Mouse (Mus musculus) heart, adult 2 months (tissue): ENCODE data around the gene Clasp1. TPM values are rescaled to one million over a fixed set of nuclear protein-coding genes. Genes with fewer than 3 reads are reported as not detected.

ENCODE experiments used
- DNase-seq, 2 experiments: peaks; one replicate each; pipeline ENCODE4 v3.0.0; 2021
- H3K27ac ChIP-seq: fragments of 200-600 bp; 2 replicates; pipeline ENCODE4 v1.8.1; 2022
- H3K27me3 ChIP-seq: fragments of 200-500 bp; 2 replicates; pipeline ENCODE4 v1.6.1; 2012; ENCODE audit warnings: mild to moderate bottlenecking, low read length, inconsistent platforms, mixed read lengths; ENCODE audit not compliant: control insufficient read depth, insufficient read depth
- H3K36me3 ChIP-seq: fragments of 200-500 bp; 2 replicates; pipeline ENCODE4 v1.6.1; 2012; ENCODE audit warnings: low read length, inconsistent platforms; ENCODE audit not compliant: control insufficient read depth, insufficient read depth
- H3K4me1 ChIP-seq: fragments of 200-500 bp; 2 replicates; pipeline ENCODE4 v1.6.1; 2011; ENCODE audit warnings: low read length; ENCODE audit not compliant: control insufficient read depth, insufficient read depth
- H3K4me3 ChIP-seq: fragments of 200-600 bp; 2 replicates; pipeline ENCODE4 v1.8.1; 2022
- H3K79me2 ChIP-seq: fragments of 200-500 bp; replicated peaks from 2 replicates; pipeline ENCODE4 v1.6.1; 2012; ENCODE audit warnings: mild to moderate bottlenecking, inconsistent platforms, low read length, moderate library complexity, mixed read lengths; ENCODE audit not compliant: control insufficient read depth, insufficient read depth
- H3K9ac ChIP-seq: fragments of 200-500 bp; 2 replicates; pipeline ENCODE4 v1.6.1; 2012; ENCODE audit warnings: low read depth, mild to moderate bottlenecking, control low read depth, inconsistent platforms, low read length, mixed read lengths
- CTCF ChIP-seq: fragments of 200-600 bp; IDR thresholded peaks from 2 replicates; pipeline ENCODE4 v1.8.1; 2022; ENCODE audit warnings: antibody characterized with exemption, mild to moderate bottlenecking, moderate library complexity
- EP300 ChIP-seq: fragments of 200-500 bp; IDR thresholded peaks from 2 replicates; pipeline ENCODE4 v1.6.1; 2011; ENCODE audit warnings: low read depth, low read length, control low read depth; ENCODE audit not compliant: insufficient read depth
- POLR2A ChIP-seq: fragments of 200-500 bp; IDR thresholded peaks from 2 replicates; pipeline ENCODE4 v1.6.1; 2011; ENCODE audit warnings: mild to moderate bottlenecking, low read depth, low read length, control low read depth; ENCODE audit not compliant: insufficient read depth
- WGBS: fragments of 180-500 bp; shearing (Covaris S2); methylation state at CpG from one replicate; pipeline ENCODE4 v1.1.7; 2018; 5-methylcytosine and 5-hydroxymethylcytosine counted together
- intact Hi-C: fragments of 180-260 bp; cut with DNase I; formaldehyde crosslinking; loops from one replicate; pipeline ENCODE4 v1.15.1; 2025
- polyA plus RNA-seq: library from polyadenylated mRNA; depleted of rRNA; stranded (reverse); fragments of >200 nt; gene quantifications from 2 replicates; pipeline ENCODE4 v1.2.3, GENCODE M21; 2012
- total RNA-seq, 2 experiments: library from RNA; stranded (reverse); gene quantifications; 2 replicates each; pipeline ENCODE4 v1.2.3; 2021

The Clasp1 gene
- total and polyA plus RNA-seq, 3 experiments: 148 to 407 (median 323) TPM

DNA sequence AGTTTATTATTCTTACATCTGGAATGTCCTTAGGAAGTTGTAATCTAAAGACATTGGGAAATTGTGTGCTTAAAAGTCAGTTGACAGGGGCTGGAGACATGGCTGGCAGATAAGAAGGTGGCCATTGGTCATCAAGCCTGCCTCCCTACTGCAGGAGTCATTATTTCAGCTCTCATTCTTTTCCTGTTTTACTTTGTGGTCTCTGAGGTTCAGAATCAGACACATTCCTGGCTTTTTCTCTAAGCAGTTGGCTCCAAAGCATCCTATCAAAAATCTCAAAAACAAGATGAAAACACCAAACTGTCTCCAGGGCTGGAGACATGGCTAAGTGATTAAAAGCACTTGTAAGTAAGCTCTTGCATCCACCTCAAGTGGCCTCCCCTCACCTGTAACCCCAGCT is 49.5 kb downstream of the Clasp1 start:
- H3K27ac ChIP-seq: no peak overlapping the region
- intact Hi-C loops: no loop called here
- TF ChIP-seq EP300 (no peak), POLR2A (no peak), CTCF (no peak)
- H3K36me3 ChIP-seq: 0 out of 2 replicates have a peak, but pooled peaks cover 2% of the 10 kb centered on the region
- H3K9ac ChIP-seq: no peak overlapping the region
- H3K79me2 ChIP-seq: peaks cover 8% of the 10 kb centered on the region; the same call in 1 of the 2 replicates
- no peaks in the 10 kb centered on the region for H3K27me3 ChIP-seq
- no peak overlapping the region for H3K4me3 ChIP-seq
- no peak for DNase-seq
- H3K4me1 ChIP-seq: peaks cover 6% of the 10 kb centered on the region

- Histone ChIP-seq H3K79me2 (peaks cover 5% of the 10 kb centered on the region; the same call in 1 of the 2 replicates), H3K4me1 (peaks cover 9% of the 10 kb centered on the region), H3K27ac (no peak overlapping the region), H3K36me3 (peaks cover 2% of the 10 kb centered on the region; the same call in 1 of the 2 replicates), H3K27me3 (no peaks in the 10 kb centered on the region), H3K9ac (no peak overlapping the region), H3K4me3 (no peak overlapping the region)
- DNase-seq: no peak
- intact Hi-C loops: no loop called here
- TF ChIP-seq POLR2A (no peak), CTCF (no peak), EP300 (no peak)
- 73% methylated on average over 1 of the region's 1 CpGs for WGBS
These were observed 51.7 kb downstream of the Clasp1 start for GRCm38 (mm10) chr1:118440547-118440946.

DNA sequence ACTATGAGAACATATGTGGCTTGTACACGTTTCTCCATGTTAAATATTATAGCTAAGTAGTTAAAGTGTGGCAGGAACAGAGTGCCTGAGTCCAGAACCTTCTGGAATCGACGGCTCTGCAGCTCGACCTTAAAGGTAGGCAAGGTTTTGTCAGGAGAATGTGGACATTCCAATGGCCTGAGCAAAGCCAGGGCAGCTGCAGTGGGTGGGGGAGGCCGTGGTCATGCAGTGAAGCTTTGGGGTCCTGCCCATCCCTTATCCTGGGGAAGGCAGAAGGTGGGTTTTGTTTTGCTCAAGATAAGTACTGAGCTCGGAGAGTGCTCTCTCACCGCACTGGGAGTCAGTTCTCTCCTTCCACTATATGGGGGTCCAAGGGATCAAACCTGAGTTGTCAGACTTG is 55.6 kb downstream of the Clasp1 start:
- Histone ChIP-seq H3K9ac (no peak overlapping the region), H3K79me2 (peaks cover 7% of the 10 kb centered on the region), H3K4me1 (peaks cover 16% of the 10 kb centered on the region), H3K27ac (no peak overlapping the region), H3K4me3 (no peak overlapping the region), H3K36me3 (peaks cover 2% of the 10 kb centered on the region; the same call in 1 of the 2 replicates), H3K27me3 (no peaks in the 10 kb centered on the region)
- 66% methylated on average over 7 of the region's 7 CpGs for WGBS
- TF ChIP-seq POLR2A (no peak), EP300 (no peak), CTCF (no peak)
- DNase-seq: no peak
- intact Hi-C loops: no loop called here

DNA sequence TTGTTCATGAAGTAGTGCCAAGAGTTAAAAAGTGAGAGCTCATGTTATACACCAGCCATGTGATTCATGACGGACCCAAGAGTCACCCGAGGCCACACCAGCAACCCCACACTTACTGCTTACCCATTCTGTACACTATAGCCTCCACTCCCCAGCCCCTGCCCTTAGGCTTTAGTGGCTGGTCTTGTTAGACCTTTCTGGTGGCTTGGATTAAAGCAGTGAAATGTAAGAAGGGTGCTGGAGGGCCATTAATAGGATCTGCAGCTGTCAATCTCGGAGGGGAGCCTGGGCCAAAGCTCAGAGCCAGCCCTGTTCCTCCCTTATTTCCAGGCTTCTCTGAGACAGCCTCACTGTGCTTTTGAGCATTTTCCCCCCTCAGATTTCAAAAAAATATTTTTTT is 56.1 kb downstream of the Clasp1 start:
- DNase-seq: no peak
- intact Hi-C loops: no loop called here
- no peak overlapping the region; the same call in 1 of the 2 replicates for H3K27ac ChIP-seq

DNA sequence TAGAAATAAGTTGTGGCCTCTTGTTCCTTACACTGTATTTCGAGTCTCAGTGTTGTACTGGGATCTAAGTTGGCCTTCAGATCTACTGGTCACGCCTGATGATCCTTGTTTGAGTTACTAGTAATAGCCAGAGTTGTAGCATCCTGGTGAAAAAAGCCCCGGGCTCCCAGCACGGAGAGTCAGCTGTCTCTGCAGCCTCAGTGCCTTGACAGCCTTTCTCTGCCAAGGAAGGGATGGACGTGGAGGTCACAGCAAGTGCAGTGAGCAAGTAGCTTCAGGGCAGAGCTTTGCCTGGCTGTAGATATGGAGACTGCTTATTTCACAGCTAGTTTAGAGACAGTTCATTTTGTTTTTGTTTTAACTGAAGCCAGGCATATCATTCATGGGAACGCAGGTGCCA is 56.6 kb downstream of the Clasp1 start:
- Histone ChIP-seq H3K36me3 (peaks cover 2% of the 10 kb centered on the region; the same call in 1 of the 2 replicates), H3K9ac (no peak overlapping the region), H3K27ac (no peak overlapping the region; the same call in 1 of the 2 replicates), H3K4me3 (no peak overlapping the region), H3K79me2 (peaks cover 7% of the 10 kb centered on the region), H3K27me3 (no peaks in the 10 kb centered on the region), H3K4me1 (peaks cover 14% of the 10 kb centered on the region)
- TF ChIP-seq CTCF (no peak), EP300 (no peak), POLR2A (no peak)
- WGBS: 50% methylated on average over 6 of the region's 6 CpGs
- intact Hi-C loops: no loop called here
- DNase-seq: peak in 1 of 2 experiments; percentile 38

More for the DNA sequence above, 56.1 kb downstream of the Clasp1 start:
- Histone ChIP-seq H3K4me3 (no peak overlapping the region), H3K9ac (no peak overlapping the region), H3K36me3 (peaks cover 2% of the 10 kb centered on the region; the same call in 1 of the 2 replicates), H3K27me3 (no peaks in the 10 kb centered on the region), H3K79me2 (peaks cover 7% of the 10 kb centered on the region), H3K4me1 (peaks cover 14% of the 10 kb centered on the region)
- TF ChIP-seq POLR2A (no peak), EP300 (no peak), CTCF (no peak)
- WGBS: 47% methylated on average over 3 of the region's 3 CpGs

- Histone ChIP-seq H3K4me1 (peaks cover 14% of the 10 kb centered on the region), H3K27ac (no peak overlapping the region), H3K4me3 (no peak overlapping the region), H3K79me2 (peaks cover 6% of the 10 kb centered on the region), H3K9ac (no peak overlapping the region), H3K36me3 (peaks cover 2% of the 10 kb centered on the region; the same call in 1 of the 2 replicates), H3K27me3 (no peaks in the 10 kb centered on the region)
- intact Hi-C loops: no loop called here
- WGBS: 70% methylated on average over 3 of the region's 3 CpGs
- DNase-seq: no peak
- TF ChIP-seq CTCF (no peak), EP300 (no peak), POLR2A (no peak)
These were observed 57.1 kb downstream of the Clasp1 start for GRCm38 (mm10) chr1:118446006-118446405.

DNA sequence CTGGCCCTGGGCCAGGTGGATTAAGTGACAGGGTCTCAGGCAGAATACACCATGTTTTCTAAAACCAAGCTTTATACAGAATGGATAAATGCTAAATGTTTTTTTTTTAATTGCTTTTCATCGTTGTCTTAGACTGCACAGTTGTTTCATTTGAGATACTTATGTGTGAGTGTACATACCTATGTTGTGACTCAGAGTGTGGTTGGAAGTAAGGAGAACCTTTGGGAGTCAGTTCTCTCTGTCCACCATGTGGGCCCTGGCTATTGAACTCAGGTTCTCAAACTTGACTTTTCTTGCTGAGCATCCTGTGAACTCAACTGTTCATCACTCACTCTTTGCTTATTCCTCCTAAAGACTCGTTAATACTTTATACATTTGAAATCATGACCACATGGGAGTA is 58.3 kb downstream of the Clasp1 start:
- no peaks in the 10 kb centered on the region for H3K27me3 ChIP-seq
- H3K4me3 ChIP-seq: no peak overlapping the region
- 84% methylated on average over 2 of the region's 2 CpGs for WGBS
- intact Hi-C loops: no loop called here
- H3K36me3 ChIP-seq: peaks cover 2% of the 10 kb centered on the region; the same call in 1 of the 2 replicates
- no peak for DNase-seq
- H3K79me2 ChIP-seq: peaks cover 5% of the 10 kb centered on the region; the same call in 1 of the 2 replicates
- no peak overlapping the region for H3K27ac ChIP-seq
- no peak overlapping the region for H3K9ac ChIP-seq
- TF ChIP-seq POLR2A (no peak), EP300 (no peak), CTCF (no peak)
- peaks cover 14% of the 10 kb centered on the region for H3K4me1 ChIP-seq
